Mouse (Mus musculus) layer of hippocampus, adult 2 months (tissue): ENCODE measurements at regions not wholly inside any gene's neighbourhood (a gene's known extent, or its start where the extent isn't known, plus 50 kb on each side); places are given as distances from the start of the nearest gene placed in this dataset.

Experiments
- DNase-seq, 2 experiments: peaks; one replicate each; pipeline ENCODE4 v3.0.0; 2022; ENCODE audit warnings: low spot score in 2 of 2
- H3K27ac ChIP-seq: fragments of 200-600 bp; 2 replicates; pipeline ENCODE4 v1.8.1; 2022
- H3K4me3 ChIP-seq: fragments of 200-600 bp; 2 replicates; pipeline ENCODE4 v1.8.1; 2022; ENCODE audit warnings: mild to moderate bottlenecking
- CTCF ChIP-seq: fragments of 200-600 bp; conservative IDR thresholded peaks from 2 replicates; pipeline ENCODE4 v1.8.1; 2022; ENCODE audit warnings: antibody characterized with exemption, mild to moderate bottlenecking, moderate library complexity

- Histone ChIP-seq H3K4me3 (no peak overlapping the region), H3K27ac (no peak overlapping the region)
- no peak for DNase-seq
- TF ChIP-seq CTCF, result no peak
These were observed 374.1 kb upstream of the Itga1 start for GRCm38 (mm10) chr13:115475861-115476260.

DNA sequence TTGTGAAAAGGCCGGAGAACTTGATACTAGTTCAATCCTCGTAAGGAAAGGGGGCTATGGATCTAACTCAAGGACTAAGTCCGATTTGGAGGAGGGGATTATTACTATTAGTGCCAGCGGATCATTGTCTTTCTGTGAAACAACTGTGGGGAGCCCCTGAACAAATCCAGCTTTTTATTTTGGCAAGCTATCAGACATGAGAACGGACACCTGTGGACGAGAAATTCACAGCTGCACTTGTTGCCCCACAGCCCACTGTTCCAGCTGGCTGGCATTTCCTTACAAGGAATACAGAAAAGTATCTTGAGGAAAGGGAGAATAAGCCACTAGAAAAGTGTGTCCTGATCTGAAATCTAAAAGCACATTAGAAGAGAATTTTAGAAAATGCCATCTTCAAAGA lies 363.9 kb upstream of the Itga1 start:
- Histone ChIP-seq H3K27ac (no peak overlapping the region), H3K4me3 (no peak overlapping the region)
- no peak for DNase-seq
- TF ChIP-seq CTCF, result no peak

DNA sequence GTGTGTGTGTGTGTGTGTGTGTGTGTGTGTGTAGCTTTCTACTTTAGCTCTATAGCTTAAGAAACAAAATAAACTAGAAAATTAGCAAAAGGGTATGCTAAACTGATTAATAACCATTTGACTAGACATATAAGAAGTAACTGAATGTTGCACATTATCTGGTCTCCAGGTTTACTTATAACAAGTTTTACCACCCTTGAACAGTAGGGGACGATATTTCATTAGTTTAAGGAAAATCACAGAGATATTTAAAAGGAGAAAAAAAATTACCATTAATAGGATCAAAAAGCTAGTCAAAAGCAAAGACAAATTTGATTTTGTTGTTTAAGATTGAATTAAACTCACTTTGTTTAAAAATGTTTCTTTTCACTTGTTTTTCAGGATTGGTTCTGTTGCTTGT lies 349.5 kb upstream of the Itga1 start:
- no peak overlapping the region for H3K4me3 ChIP-seq
- DNase-seq, result no peak
- TF ChIP-seq CTCF, result peak; percentile 90
- H3K27ac ChIP-seq, result no peak overlapping the region

DNA sequence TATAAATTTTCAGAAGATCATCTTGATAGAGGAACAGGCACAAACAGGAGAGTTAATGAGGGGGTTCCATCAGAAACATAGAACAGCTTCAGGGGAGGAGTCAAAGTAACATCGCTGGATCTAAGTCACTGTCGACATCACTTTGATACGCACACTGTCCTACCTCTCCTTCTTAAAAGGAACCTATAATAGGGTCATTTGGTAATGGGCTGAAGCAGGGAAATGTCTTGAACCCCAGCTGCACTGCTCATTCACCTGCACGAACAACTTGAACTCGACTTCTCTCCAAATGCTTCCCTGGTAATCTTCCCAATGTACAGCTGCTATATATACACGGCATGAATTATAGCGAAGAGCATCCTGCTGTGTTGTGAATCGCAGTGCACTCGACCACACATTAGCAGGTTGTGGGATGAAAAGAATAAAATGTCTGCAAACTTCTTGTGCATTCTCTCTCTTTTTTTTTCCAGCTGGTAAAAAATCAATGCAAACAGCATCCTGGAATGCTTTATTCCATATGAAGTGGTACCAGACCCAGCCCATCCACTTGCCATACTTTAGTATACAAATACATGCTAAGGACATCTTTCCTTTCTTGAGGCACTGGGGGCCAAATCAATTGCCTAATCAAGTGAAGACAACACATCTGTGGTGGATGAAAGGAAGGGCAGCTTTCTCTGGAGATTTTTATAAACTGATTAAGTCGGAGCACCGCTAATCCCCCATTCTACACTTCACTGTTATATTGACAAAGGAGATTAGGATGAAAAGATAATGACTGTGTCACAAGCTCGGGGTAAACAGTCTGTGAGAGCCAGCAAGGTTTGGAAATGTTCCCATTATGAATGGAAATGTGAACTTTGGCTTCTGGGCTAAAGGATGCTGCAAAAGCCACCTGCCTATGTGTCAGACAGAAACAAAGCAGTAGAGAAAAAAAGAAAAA lies 325.6 kb upstream of the Itga1 start:
- H3K4me3 ChIP-seq, result no peak overlapping the region
- no peak for TF ChIP-seq CTCF
- no peak overlapping the region for H3K27ac ChIP-seq
- no peak for DNase-seq

DNA sequence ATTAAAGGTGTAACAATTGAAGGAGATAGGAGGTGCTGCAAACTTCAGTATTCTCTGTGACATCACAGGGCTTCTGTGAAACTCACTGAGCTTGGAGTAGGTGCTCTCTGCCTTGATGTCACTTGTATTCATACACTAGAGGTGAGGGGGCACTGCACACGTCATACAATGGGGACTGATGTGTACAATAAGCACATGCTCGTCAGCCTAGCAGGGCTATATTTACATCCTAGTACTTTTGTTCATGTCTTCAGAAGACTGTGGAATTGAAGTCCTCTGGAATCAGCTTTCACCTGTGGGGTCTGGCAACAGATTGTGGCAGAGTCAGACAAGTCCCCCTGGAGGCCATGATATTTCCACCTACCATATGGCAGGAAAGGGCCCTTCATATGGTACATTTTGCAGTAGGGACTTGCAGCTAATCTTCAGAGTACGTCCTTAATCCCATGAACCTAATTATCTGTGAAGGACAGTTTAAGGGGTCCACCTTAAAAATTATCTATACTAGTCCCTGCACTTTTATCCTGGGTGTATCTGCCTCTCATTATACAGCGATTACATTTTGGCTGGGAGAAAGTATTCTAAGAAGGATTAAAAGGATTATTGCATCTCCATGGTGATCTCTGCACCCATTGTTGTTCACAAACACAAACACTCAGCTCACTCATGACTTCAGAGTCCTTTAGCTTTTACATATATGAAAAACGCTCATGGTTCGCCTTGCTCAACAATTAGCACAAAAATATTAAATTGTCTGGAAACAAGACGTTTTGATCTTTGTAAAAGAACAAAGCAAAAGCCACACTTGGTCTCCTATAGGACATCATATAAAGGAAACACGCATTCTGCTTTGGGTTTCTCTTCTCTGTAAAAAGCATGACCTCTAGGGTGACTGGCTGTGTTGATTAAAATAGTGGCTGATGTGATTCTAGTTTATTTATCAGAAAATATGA lies 324.1 kb upstream of the Itga1 start:
- TF ChIP-seq CTCF, result no peak
- Histone ChIP-seq H3K4me3 (no peak overlapping the region), H3K27ac (no peak overlapping the region)
- DNase-seq, result no peak

GRCm38 (mm10) chr13:115423761-115424160 lies 322.0 kb upstream of the Itga1 start:
- no peak overlapping the region for H3K4me3 ChIP-seq
- no peak overlapping the region for H3K27ac ChIP-seq
- DNase-seq, result no peak
- no peak for TF ChIP-seq CTCF

GRCm38 (mm10) chr13:115421483-115421882 lies 319.7 kb upstream of the Itga1 start:
- no peak for TF ChIP-seq CTCF
- no peak for DNase-seq
- Histone ChIP-seq H3K4me3 (no peak overlapping the region), H3K27ac (no peak overlapping the region)

DNA sequence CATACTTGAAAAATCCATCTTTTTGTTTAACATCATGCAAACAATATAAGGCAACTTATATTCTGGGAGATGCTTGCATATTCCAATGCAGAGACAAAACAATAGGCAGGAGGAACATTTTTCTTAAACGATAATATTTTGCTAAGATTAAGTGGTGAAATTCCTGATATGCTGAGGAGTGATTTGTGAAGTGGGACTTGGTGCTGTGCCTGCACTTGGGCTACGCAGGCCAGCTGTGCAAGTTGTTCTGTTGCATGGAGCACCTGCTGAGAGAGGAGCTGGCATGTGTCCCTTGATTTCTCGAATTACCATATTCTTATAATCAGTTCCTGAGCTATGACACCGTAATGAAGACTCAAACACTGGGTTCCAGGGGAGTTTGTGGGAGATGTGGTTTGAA lies 316.1 kb upstream of the Itga1 start:
- Histone ChIP-seq H3K4me3 (no peak overlapping the region), H3K27ac (no peak overlapping the region)
- TF ChIP-seq CTCF, result no peak
- no peak for DNase-seq

DNA sequence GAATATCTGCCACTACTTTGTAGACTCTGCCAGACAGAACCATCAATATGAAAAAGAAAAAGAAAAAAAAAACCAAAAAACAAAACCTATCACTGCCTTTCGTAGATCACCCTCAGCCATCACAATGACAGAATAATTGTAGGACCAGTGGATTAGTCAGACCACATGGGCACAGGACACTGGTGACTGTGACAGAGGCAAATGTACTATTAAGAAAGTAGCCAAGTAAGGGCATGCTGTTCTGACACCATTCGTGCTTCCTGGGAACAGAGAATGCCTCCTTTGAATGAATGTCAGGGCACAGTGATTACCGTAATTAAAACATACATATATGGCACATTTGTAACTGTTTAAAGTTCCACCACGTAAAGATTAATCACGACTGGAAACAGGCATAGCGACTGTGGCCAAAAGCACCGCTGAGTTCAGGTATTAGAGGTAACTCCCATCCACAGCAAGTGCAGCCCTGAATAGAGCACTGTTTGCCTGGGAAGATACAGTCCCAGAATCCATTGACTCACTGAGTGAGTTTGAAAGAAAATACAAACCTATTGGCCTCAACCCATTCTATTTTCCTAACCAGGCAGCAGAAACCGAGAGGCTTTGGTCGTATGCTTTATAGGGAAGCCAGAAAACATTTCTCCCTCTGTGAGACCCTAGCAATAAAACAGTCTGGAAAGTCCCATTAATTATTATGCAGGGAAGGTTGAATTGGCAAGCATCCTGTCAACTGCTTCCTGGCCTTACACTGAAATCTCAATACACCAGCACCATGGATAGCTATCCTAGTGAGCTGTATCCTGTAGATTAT lies 312.2 kb upstream of the Itga1 start:
- TF ChIP-seq CTCF, result no peak
- H3K4me3 ChIP-seq, result no peak overlapping the region
- no peak overlapping the region for H3K27ac ChIP-seq
- no peak for DNase-seq

DNA sequence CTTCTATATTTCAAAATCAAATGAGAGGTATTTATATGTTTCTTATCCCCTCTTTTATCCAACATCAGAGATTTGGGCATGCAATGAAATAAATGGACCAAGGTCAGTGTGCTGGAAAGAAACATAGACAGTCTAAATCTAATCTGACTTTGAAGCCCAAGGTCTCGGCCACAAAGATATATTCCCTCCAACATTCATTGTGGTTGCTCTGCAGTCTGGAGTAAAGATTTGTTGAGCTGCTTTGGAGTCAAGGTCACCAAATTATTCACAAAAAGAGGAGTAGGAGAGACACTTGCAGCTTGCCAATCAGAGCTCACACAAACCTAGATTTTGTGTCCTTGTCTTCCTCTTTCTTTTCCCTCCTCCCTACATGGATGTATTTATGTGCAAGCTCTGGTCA lies 304.2 kb upstream of the Itga1 start:
- H3K27ac ChIP-seq, result no peak overlapping the region
- H3K4me3 ChIP-seq, result no peak overlapping the region
- no peak for TF ChIP-seq CTCF
- DNase-seq, result no peak

GRCm38 (mm10) chr13:115400706-115401215 lies 299.0 kb upstream of the Itga1 start:
- DNase-seq, result no peak
- Histone ChIP-seq H3K27ac (no peak overlapping the region), H3K4me3 (no peak overlapping the region)
- TF ChIP-seq CTCF, result no peak

DNA sequence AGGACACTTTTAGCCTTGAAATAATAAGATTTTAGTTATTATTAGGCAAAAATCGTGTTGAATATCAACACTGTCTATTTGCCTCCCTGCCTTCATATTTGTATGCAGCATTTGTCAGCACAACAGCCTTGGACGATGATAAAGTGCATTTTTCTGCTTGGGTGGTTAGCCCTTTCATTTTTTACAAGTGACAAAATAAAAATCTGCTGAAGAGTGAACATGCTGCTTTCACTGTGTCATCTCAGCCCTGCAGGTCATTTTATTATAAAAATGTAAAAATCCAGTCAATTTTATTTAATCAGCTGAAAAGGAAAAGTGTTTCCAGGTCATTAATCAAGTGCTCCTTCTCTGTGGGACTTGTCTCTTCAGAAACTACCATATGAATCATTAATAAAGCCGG lies 277.9 kb upstream of the Itga1 start:
- DNase-seq, result no peak
- TF ChIP-seq CTCF, result no peak
- Histone ChIP-seq H3K27ac (no peak overlapping the region), H3K4me3 (no peak overlapping the region)
